13 mouse cellular contexts compared by ENCODE assay signal in the genomic region with DNA sequence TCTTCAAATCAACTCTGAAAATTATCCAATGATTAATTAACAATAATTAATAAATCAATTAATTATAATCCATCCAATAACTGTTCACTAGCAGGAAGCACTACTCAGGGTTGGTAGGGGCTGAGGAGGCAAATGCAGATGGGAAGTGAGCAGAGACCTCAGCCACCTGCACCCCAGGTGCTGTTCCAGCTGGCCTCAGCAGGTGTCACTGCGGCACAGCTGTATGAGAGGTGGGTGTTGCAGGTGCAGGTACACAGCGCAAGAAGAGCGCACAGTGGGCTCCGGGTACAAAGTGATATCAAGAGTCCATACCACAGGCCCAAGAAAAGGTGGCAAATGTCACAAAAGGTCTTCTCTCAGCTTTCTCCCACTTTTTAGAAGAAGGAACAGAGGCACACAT. TPM values are rescaled to one million over a fixed set of nuclear protein-coding genes. Genes with fewer than 3 reads are reported as not detected.
DNase-seq lines count a peak whose midpoint lies in the region; ATAC-seq and TF ChIP-seq lines count a peak whose summit lies in the region.
"Had no signal": no experiment of that assay in that cellular context is flagged by ENCODE, and none has a peak within 500 bp of the region (broad histone marks: within the 10 kb centered on the region; RNA-seq: fewer than 3 reads in every experiment).

No protein-coding gene starts in this region.

- in situ Hi-C loops in CH12.LX (cut with MboI; ENCODE audit: low pct_ligation_motif_present, low pct_unique_long_range_greater_than_20kb, low sequenced_read_pairs): no loop called here

- H3K36me3 ChIP-seq in forebrain, postnatal 0 days (ENCODE audit: insufficient read depth): peaks cover 2% of the 10 kb centered on the region; the same call in 1 of the 2 replicates
- H3K36me3 ChIP-seq in forebrain, embryonic 13.5 days (ENCODE audit: poor library complexity, severe bottlenecking): no peaks in the 10 kb centered on the region
- peaks cover 4% of the 10 kb centered on the region; the same call in 1 of the 2 replicates for H3K36me3 ChIP-seq in liver, postnatal 0 days (replicated peaks; ENCODE audit: insufficient read depth, low read length)
- no peaks in the 10 kb centered on the region for H3K36me3 ChIP-seq in liver, embryonic 11.5 days (ENCODE audit: control insufficient read depth, insufficient read depth, low read length)
- H3K36me3 ChIP-seq in CH12.LX (replicated peaks in 1 of 2; ENCODE audit: control insufficient read depth in 1 of 2, insufficient read depth in 1 of 2, low read length in 1 of 2): no peaks in the 10 kb centered on the region
- H3K36me3 ChIP-seq: lung, embryonic 15.5 days had no signal

- H3K79me2 ChIP-seq in CH12.LX (replicated peaks; ENCODE audit: control insufficient read depth, extremely low read depth, insufficient read depth, poor library complexity, severe bottlenecking): no peaks in the 10 kb centered on the region

- no peaks in the 10 kb centered on the region for H3K4me1 ChIP-seq in forebrain, postnatal 0 days (ENCODE audit: insufficient read depth)
- H3K4me1 ChIP-seq in forebrain, embryonic 13.5 days: peaks cover 13% of the 10 kb centered on the region
- peaks cover 15% of the 10 kb centered on the region for H3K4me1 ChIP-seq in liver, postnatal 0 days (ENCODE audit: insufficient read depth)
- H3K4me1 ChIP-seq in liver, embryonic 11.5 days (replicated peaks; ENCODE audit: control insufficient read depth, insufficient read depth, low read length): peaks cover 17% of the 10 kb centered on the region
- H3K4me1 ChIP-seq in CH12.LX (ENCODE audit: control insufficient read depth in 1 of 2, insufficient read depth in 2 of 2): peaks cover 0 to 7% of the 10 kb centered on the region in 2 experiments; a peak in 2 of 4 replicates

- no peak overlapping the region for H3K9ac ChIP-seq in forebrain, postnatal 0 days
- H3K9ac ChIP-seq in forebrain, embryonic 13.5 days: no peak overlapping the region
- H3K9ac ChIP-seq in liver, postnatal 0 days (replicated peaks): no peak overlapping the region
- H3K9ac ChIP-seq in liver, embryonic 11.5 days (ENCODE audit: low read depth, low read length): no peak overlapping the region
- H3K9ac ChIP-seq in CH12.LX (ENCODE audit: insufficient read depth, low read depth): no peak overlapping the region
- H3K9ac ChIP-seq: lung, embryonic 15.5 days had no signal

- no peak overlapping the region for H3K4me2 ChIP-seq in forebrain, postnatal 0 days (ENCODE audit: low read depth)
- no peak overlapping the region for H3K4me2 ChIP-seq in forebrain, embryonic 13.5 days
- H3K4me2 ChIP-seq in liver, postnatal 0 days (ENCODE audit: low read depth, low read length): no peak overlapping the region
- H3K4me2 ChIP-seq in liver, embryonic 11.5 days: no peak overlapping the region
- no peak overlapping the region for H3K4me2 ChIP-seq in CH12.LX (ENCODE audit: insufficient read depth, low read depth, poor library complexity, severe bottlenecking)
- H3K4me2 ChIP-seq: heart, embryonic 11.5 days; lung, embryonic 15.5 days had no signal

- peak; percentile 27 for TF ChIP-seq RAD21 in CH12.LX (IDR thresholded peaks at IDR 0.05; ENCODE audit: low read depth, low read length)

- no peak for ATAC-seq in forebrain, postnatal 0 days
- no peak for ATAC-seq in forebrain, embryonic 13.5 days
- ATAC-seq in liver, postnatal 0 days: no peak
- ATAC-seq in liver, embryonic 11.5 days (replicated peaks; ENCODE audit: low FRiP score): no peak

- H3K27ac ChIP-seq in forebrain, postnatal 0 days (ENCODE audit: low read depth, low read length): no peak overlapping the region
- no peak overlapping the region for H3K27ac ChIP-seq in forebrain, embryonic 13.5 days
- no peak overlapping the region for H3K27ac ChIP-seq in liver, postnatal 0 days (ENCODE audit: low read depth)
- H3K27ac ChIP-seq in liver, embryonic 11.5 days (ENCODE audit: low read depth, low read length): no peak overlapping the region
- H3K27ac ChIP-seq in CH12.LX (ENCODE audit: insufficient read depth, low read depth): no peak overlapping the region
- H3K27ac ChIP-seq: lung, embryonic 15.5 days had no signal

- no peak for TF ChIP-seq POLR2A in CH12.LX (IDR thresholded peaks at IDR 0.05; ENCODE audit: low read depth, low read length)

- H3K27me3 ChIP-seq in forebrain, postnatal 0 days (ENCODE audit: insufficient read depth, low read length): no peaks in the 10 kb centered on the region
- H3K27me3 ChIP-seq in forebrain, embryonic 13.5 days: no peaks in the 10 kb centered on the region
- no peaks in the 10 kb centered on the region for H3K27me3 ChIP-seq in liver, postnatal 0 days (ENCODE audit: insufficient read depth, low read length)
- no peaks in the 10 kb centered on the region for H3K27me3 ChIP-seq in liver, embryonic 11.5 days (replicated peaks; ENCODE audit: control insufficient read depth, insufficient read depth, low read length)
- peaks cover 15% of the 10 kb centered on the region for H3K27me3 ChIP-seq in CH12.LX (replicated peaks)
- H3K27me3 ChIP-seq: lung, embryonic 15.5 days had no signal

- dilution Hi-C loops in CH12.LX (cut with MboI; ENCODE audit: extremely low pct_ligation_motif_present, extremely low pct_unique_long_range_greater_than_20kb, low sequenced_read_pairs): no loop called here

- no peaks in the 10 kb centered on the region for H3K9me3 ChIP-seq in forebrain, postnatal 0 days (ENCODE audit: low read length)
- H3K9me3 ChIP-seq in forebrain, embryonic 13.5 days (replicated peaks): no peaks in the 10 kb centered on the region
- no peaks in the 10 kb centered on the region for H3K9me3 ChIP-seq in liver, postnatal 0 days (ENCODE audit: low read length)
- H3K9me3 ChIP-seq in liver, embryonic 11.5 days (ENCODE audit: control insufficient read depth, low read length): no peaks in the 10 kb centered on the region
- H3K9me3 ChIP-seq in CH12.LX (replicated peaks; ENCODE audit: low read length): peaks cover 5% of the 10 kb centered on the region
- H3K9me3 ChIP-seq: lung, embryonic 15.5 days had no signal

- no peak overlapping the region for H3K4me3 ChIP-seq in forebrain, postnatal 0 days (ENCODE audit: low read depth, low read length)
- H3K4me3 ChIP-seq in forebrain, embryonic 13.5 days: no peak overlapping the region
- H3K4me3 ChIP-seq in liver, postnatal 0 days (ENCODE audit: low read depth, low read length): no peak overlapping the region
- no peak overlapping the region for H3K4me3 ChIP-seq in liver, embryonic 11.5 days (ENCODE audit: low read depth, low read length)
- no peak overlapping the region for H3K4me3 ChIP-seq in CH12.LX (replicated peaks in 1 of 3; ENCODE audit: low read depth in 2 of 3, low read length in 2 of 3, poor library complexity in 1 of 3)
- H3K4me3 ChIP-seq: lung, embryonic 15.5 days had no signal

- TF ChIP-seq CTCF in forebrain, postnatal 0 days (IDR thresholded peaks at IDR 0.05; ENCODE audit: low read depth): peak; percentile 50
- TF ChIP-seq CTCF in liver, postnatal 0 days (IDR thresholded peaks at IDR 0.05; ENCODE audit: low read depth): peak; percentile 57
- peak in 1 of 2 experiments; percentile 58; a peak in 2 of 4 replicates for TF ChIP-seq CTCF in CH12.LX (conservative IDR thresholded peaks at IDR 0.05 in 1 of 2, IDR thresholded peaks at IDR 0.05 in 1 of 2; ENCODE audit: low read depth in 2 of 2, low read length in 2 of 2)

- 68% methylated on average over 4 of the region's 4 CpGs for WGBS in forebrain, postnatal 0 days
- 71% methylated on average over 4 of the region's 4 CpGs for WGBS in forebrain, embryonic 13.5 days
- 73% methylated on average over 4 of the region's 4 CpGs for WGBS in liver, postnatal 0 days (ENCODE audit: insufficient replicate concordance)
- WGBS in liver, embryonic 11.5 days: 69% methylated on average over 4 of the region's 4 CpGs

- no peak for TF ChIP-seq EP300 in liver, postnatal 0 days (IDR thresholded peaks at IDR 0.05; ENCODE audit: low read depth)
- TF ChIP-seq EP300 in CH12.LX (IDR thresholded peaks at IDR 0.05; ENCODE audit: low read length): no peak

- no peak for DNase-seq in forebrain, postnatal 0 days
- peak; percentile 39 for DNase-seq in liver, postnatal 0 days
- no peak for DNase-seq in liver, embryonic 11.5 days (ENCODE audit: low spot score)
- no peak for DNase-seq in CH12.LX (ENCODE audit: extremely low read depth)
- peak; percentile 19 for DNase-seq in forelimb bud, embryonic 11.5 days (ENCODE audit: low read depth, low spot score)
- DNase-seq in adrenal gland, adult (ENCODE audit: inconsistent age in 2 of 2, low spot score in 1 of 2): no peak
- no peak for DNase-seq in right cerebral cortex, postnatal 36 days (ENCODE audit: low spot score in 2 of 2)
- DNase-seq: cerebellum, adult 11 months; layer of hippocampus, postnatal 36 days; right cerebral cortex, postnatal 14 days had no signal

RNA-seq across cellular contexts. Expression of a gene that starts 41.9 kb away (rescaled TPM):
- total RNA-seq in forebrain, postnatal 0 days (2014; rRNA removed): 10.0 and 15.3 TPM in 2 replicates
- 4.7 and 6.7 TPM in 2 replicates for polyA plus RNA-seq in forebrain, postnatal 0 days (2015; fragmentation: Nextera tagmentation; extraction: Ambion mirVana)
- polyA plus RNA-seq in forebrain, embryonic 13.5 days (2015; fragmentation: Nextera tagmentation; extraction: Ambion mirVana): 10.4 and 11.4 TPM in 2 replicates
- polyA plus RNA-seq in liver, postnatal 0 days (2015; fragmentation: Nextera tagmentation; extraction: Ambion mirVana): 4.3 and 4.5 TPM in 2 replicates
- polyA plus RNA-seq in liver, embryonic 11.5 days (2014; fragmentation: Nextera tagmentation; extraction: Ambion mirVana): 6.6 and 7.7 TPM in 2 replicates
- total RNA-seq in CH12.LX (2012; rRNA removed) (4.7 and 6.6 TPM in 2 replicates), CH12.LX (2014; rRNA removed) (1.9 and 2.1 TPM in 2 replicates)
- 2.2 and 2.4 TPM in 2 replicates for polyA plus RNA-seq in CH12.LX (2012; ENCODE audit: insufficient read length, low read depth)

RNA-seq across cellular contexts. Expression of a gene that starts 51.3 kb away (rescaled TPM):
- 2.8 and 6.0 TPM in 2 replicates for total RNA-seq in forebrain, postnatal 0 days (2014; rRNA removed)
- polyA plus RNA-seq in forebrain, postnatal 0 days (2015; fragmentation: Nextera tagmentation; extraction: Ambion mirVana): 6.9 and 11.3 TPM in 2 replicates
- polyA plus RNA-seq in forebrain, embryonic 13.5 days (2015; fragmentation: Nextera tagmentation; extraction: Ambion mirVana): 4.0 and 5.2 TPM in 2 replicates
- polyA plus RNA-seq in liver, postnatal 0 days (2015; fragmentation: Nextera tagmentation; extraction: Ambion mirVana): 0.90 and 1.0 TPM in 2 replicates
- 0.40 and 0.88 TPM in 2 replicates for polyA plus RNA-seq in liver, embryonic 11.5 days (2014; fragmentation: Nextera tagmentation; extraction: Ambion mirVana)
- total RNA-seq in CH12.LX (2012; rRNA removed): not detected in 2 replicates
- total RNA-seq in CH12.LX (2014; rRNA removed): not detected in 2 replicates
- polyA plus RNA-seq in CH12.LX (2012; ENCODE audit: insufficient read length, low read depth): not detected in 2 replicates

RNA-seq across cellular contexts. Expression of a gene that starts 57.5 kb away (rescaled TPM):
- total RNA-seq in forebrain, postnatal 0 days (2014; rRNA removed): 40.4 and 43.9 TPM in 2 replicates
- 35.5 and 43.6 TPM in 2 replicates for polyA plus RNA-seq in forebrain, postnatal 0 days (2015; fragmentation: Nextera tagmentation; extraction: Ambion mirVana)
- 46.4 and 52.3 TPM in 2 replicates for polyA plus RNA-seq in forebrain, embryonic 13.5 days (2015; fragmentation: Nextera tagmentation; extraction: Ambion mirVana)
- 5.7 and 7.6 TPM in 2 replicates for polyA plus RNA-seq in liver, postnatal 0 days (2015; fragmentation: Nextera tagmentation; extraction: Ambion mirVana)
- 10.4 and 11.5 TPM in 2 replicates for polyA plus RNA-seq in liver, embryonic 11.5 days (2014; fragmentation: Nextera tagmentation; extraction: Ambion mirVana)
- not detected in 2 replicates for total RNA-seq in CH12.LX (2012; rRNA removed)
- not detected in 2 replicates for total RNA-seq in CH12.LX (2014; rRNA removed)
- polyA plus RNA-seq in CH12.LX (2012; ENCODE audit: insufficient read length, low read depth): not detected in 2 replicates

Comparison
In these comparisons a context has a peak if more than half of its experiments do, and no peak if none do; other contexts are left out.
1. DNase-seq: peak in liver, postnatal 0 days (single experiment) and forelimb bud, embryonic 11.5 days (single experiment); none in forebrain, postnatal 0 days (single experiment), liver, embryonic 11.5 days (single experiment), CH12.LX (single experiment), adrenal gland, adult (0 of 2) and right cerebral cortex, postnatal 36 days (0 of 2).